Mouse (Mus musculus) embryonic fibroblast, embryonic 13.5 days (primary cell): ENCODE measurements around the gene E130208F15Rik. TPM values are rescaled to one million over a fixed set of nuclear protein-coding genes. Genes with fewer than 3 reads are reported as not detected.

Source experiments
- H3K27ac ChIP-seq: 2 replicates; pipeline ENCODE4 v1.5.1; 2012; ENCODE audit warnings: low read length, control low read depth, inconsistent platforms; ENCODE audit not compliant: insufficient read depth
- H3K4me1 ChIP-seq: 2 replicates; pipeline ENCODE4 v1.6.1; 2011; ENCODE audit warnings: low read length; ENCODE audit not compliant: control insufficient read depth, insufficient read depth
- H3K4me3 ChIP-seq: 2 replicates; pipeline ENCODE4 v1.5.1; 2011; ENCODE audit warnings: mild to moderate bottlenecking, control low read depth, low read length; ENCODE audit not compliant: insufficient read depth
- CTCF ChIP-seq: IDR thresholded peaks from 2 replicates; pipeline ENCODE4 v1.5.1; 2011; ENCODE audit warnings: mild to moderate bottlenecking, control low read depth, low read length, moderate library complexity, borderline replicate concordance; ENCODE audit not compliant: insufficient read depth
- POLR2A ChIP-seq: IDR thresholded peaks from 2 replicates; pipeline ENCODE4 v1.6.1; 2011; ENCODE audit warnings: low read depth, mild to moderate bottlenecking, control low read depth, low read length, moderate library complexity
- polyA plus RNA-seq: library from polyadenylated mRNA; stranded (reverse); fragments of >200 nt; gene quantifications from 2 replicates; pipeline ENCODE4 v1.2.4, GENCODE M21; 2011; ENCODE audit warnings: low read depth; ENCODE audit not compliant: missing spikeins, insufficient read length

Gene E130208F15Rik
- polyA plus RNA-seq, 1 experiment = 0.90 TPM

DNA sequence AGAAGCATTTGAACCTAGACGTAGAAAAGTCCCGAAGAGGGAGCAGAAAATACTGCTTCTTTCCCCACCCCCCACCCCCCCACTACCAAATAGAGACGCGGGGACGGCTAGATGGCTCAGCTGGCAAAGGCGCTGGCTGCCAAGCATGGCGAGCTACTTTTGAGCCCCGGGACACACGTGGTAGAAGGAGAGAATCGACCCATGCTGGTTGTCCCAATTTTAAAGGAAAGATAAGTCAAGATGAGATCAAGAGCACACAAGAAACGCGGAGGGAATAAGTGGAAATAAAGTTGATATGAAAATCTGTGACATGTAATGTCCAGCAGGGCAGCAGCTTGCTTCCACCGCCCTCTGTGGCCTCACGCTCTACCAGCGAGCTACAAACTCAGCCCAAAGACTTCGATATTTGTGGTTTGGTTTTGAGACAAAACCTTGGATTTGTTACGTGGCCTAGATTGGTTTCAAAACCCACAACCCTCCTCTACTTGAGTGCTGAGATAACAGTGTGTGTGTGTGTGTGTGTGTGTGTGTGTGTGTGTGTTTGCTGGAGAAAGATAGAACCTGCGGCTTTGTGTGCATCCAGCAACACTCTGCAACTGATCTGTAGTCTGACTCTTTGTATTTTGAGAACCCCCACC, 11.2 kb downstream of the E130208F15Rik start:
- Histone ChIP-seq H3K4me1 (no peaks in the 10 kb centered on the region), H3K27ac (no peak overlapping the region), H3K4me3 (no peak overlapping the region)
- TF ChIP-seq POLR2A (no peak), CTCF (no peak)

DNA sequence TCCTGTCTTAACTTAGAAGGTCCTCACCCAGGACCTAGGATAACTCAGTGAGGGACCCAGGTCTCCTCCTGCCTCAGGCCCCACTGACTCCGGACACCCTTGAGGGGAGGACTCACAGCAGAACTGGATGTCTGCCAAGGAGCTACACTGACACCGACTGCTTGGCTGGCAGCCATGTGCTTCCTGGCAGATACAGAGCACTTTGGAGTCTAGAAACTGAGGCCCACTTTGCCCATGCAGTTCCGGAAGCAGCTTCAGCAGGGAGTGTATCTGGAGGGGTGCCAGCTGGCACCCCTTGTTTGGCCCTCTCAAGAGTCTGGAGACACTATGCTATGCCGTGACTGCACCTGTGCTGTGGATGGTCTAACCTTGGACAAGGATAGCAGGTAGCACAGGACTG, 11.9 kb downstream of the E130208F15Rik start:
- H3K27ac ChIP-seq = no peak overlapping the region
- no peak for TF ChIP-seq POLR2A
- TF ChIP-seq CTCF = no peak
- H3K4me1 ChIP-seq = no peaks in the 10 kb centered on the region
- no peak overlapping the region for H3K4me3 ChIP-seq

DNA sequence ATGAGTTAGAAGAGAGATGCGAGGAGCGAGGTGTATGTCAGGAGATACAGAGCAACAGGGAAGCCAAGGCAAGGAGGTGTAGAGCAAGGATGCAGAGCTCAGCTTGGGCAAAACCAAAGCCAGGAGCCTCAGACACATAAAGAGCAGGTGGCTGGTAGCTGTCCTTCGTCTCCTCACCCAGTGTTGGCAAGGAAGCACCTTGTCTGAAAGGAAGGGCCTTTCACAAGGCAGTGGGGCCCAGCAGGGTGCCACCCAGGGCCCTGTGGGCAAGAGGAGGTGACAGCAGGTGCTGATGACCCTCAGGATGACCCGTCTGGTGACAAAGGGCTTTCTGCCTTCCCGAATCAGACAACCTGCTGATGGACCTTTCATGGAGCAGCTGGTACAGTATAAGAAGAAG, 13.0 kb downstream of the E130208F15Rik start:
- TF ChIP-seq POLR2A = no peak
- TF ChIP-seq CTCF = no peak
- Histone ChIP-seq H3K27ac (no peak overlapping the region), H3K4me1 (no peaks in the 10 kb centered on the region), H3K4me3 (no peak overlapping the region)

DNA sequence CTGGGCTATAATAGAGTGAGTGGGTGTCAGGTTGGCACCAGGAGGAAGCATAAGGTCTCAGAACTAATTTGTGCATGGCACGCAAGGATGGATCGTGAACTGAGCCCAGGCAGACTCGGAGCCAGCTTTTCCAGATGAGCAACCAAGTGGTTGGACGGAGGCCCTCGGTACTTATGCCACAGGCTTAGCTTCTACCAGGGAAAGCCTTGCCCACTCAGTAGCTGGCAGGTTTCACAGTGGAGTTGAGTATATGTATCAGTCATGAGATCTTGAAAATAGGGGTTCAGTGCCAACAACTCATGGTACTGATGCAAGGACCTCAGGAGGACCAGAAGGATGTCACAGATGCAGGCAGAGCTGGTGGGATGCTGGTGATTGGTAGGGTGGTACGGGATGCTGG, 14.1 kb downstream of the E130208F15Rik start:
- Histone ChIP-seq H3K27ac (no peak overlapping the region), H3K4me1 (no peaks in the 10 kb centered on the region), H3K4me3 (no peak overlapping the region)
- no peak for TF ChIP-seq POLR2A
- no peak for TF ChIP-seq CTCF

DNA sequence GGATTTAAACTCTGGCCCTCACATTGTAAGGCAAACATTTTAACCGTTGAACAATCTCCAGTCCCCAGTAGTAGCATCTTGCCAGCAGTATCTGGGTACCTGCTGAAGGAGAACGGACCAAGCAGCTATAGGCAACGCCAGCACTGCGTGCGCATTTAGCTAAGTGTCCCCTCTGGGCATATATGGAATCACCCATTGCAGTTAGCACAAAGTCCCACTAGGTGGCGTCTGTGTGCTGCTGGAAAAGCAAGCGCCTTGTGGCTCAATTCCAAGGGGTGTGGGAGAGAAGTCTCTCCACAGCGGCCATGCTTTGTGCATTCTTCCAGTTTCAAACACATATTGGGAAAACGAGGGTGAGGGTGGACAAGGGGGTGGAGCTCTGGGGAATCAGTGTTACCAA, 14.8 kb downstream of the E130208F15Rik start:
- H3K4me3 ChIP-seq = no peak overlapping the region
- TF ChIP-seq POLR2A (no peak), CTCF (peak; percentile 68; the same call in 1 of the 2 replicates)

DNA sequence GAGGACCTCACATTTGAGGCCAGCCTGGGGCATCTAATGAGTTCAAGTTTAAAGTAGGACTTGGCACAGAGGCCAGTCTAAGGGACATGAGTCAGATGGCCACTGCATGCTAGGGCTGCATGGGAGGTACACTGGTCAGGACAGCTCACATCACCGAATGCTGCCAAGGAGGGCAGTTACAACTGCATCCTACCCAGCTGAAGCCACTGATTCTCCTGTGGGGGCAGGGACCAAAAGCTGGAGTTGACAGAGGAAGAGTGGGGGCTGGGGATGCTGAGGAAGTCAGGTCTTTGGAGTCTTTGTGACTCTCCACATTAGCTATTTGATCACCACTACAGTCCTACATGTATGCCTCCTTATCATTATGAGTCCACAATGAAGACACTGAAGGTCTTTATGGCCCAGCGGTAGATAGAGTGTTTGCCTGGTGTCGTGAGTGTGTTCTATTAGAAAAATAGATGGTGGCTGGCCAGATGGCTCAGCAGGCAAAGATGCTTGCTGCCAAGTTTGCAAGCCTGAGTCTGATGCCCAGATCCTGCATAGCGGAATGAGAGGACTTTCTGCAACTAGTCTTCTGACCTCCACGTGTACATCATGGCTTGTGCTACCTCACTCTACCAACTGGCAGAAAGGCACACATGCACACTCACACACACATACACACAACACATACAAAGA, 18.0 kb downstream of the E130208F15Rik start:
- H3K4me3 ChIP-seq = no peak overlapping the region
- no peak overlapping the region for H3K27ac ChIP-seq
- TF ChIP-seq POLR2A (no peak), CTCF (no peak)
- H3K4me1 ChIP-seq = no peaks in the 10 kb centered on the region

More for the DNA sequence above, 14.8 kb downstream of the E130208F15Rik start:
- no peak overlapping the region for H3K27ac ChIP-seq
- H3K4me1 ChIP-seq = no peaks in the 10 kb centered on the region

DNA sequence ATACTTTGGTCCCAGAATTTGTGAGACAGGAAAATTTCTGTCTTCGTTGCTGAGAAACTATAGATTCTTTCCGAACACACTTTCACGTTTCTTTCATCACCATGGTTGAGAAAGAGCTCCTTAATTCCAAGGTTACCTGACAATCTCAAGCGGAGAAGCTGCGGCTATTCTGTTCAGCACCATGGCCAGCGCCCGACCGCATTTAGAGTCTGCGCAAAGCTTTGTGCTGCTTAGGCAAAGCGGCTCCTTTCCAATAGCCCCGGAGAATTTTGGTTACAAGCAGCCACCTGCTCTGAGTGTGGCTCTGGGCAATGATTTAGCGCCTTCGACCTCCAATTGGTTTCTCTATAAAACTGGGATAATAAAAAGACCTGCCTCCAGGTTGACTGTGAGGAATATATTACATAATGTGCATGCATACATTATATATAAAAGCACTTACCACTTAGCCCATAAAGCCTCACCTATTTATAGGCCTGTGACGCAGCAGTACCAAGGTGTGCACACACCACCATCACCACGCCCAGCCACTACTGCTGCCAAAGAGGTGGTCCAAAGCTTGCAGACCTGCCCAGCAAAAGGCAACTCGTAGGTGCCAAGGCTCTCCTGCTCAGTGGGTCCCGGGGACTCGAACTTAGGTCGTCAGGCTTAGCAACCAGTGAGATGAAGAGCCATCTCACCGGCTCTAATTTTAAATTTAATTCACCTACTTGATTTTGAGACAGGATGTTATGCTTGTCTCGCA, 25.3 kb downstream of the E130208F15Rik start:
- Histone ChIP-seq H3K4me1 (no peaks in the 10 kb centered on the region), H3K27ac (no peak overlapping the region), H3K4me3 (no peak overlapping the region)
- no peak for TF ChIP-seq CTCF
- TF ChIP-seq POLR2A = no peak

DNA sequence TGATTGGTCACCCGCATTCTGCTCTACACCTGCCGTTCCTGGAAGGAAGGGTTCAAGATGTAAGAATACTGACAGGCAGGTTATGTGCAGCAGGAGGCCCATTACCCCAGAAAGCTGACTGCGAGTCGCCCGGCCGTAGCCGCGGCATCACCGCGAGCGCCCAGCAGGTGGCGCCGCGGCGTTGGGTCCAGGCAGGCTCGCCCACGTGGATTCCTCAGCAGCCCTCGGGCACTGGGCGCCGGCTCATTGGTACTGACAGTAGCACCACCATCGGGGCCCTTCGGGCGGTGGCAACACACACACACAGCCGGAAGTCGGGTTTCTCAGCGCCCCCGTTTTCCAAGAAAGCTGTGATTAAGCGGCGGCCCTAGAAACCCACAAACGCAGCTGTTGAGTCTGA, 26.3 kb downstream of the E130208F15Rik start:
- Histone ChIP-seq H3K4me3 (no peak overlapping the region), H3K4me1 (no peaks in the 10 kb centered on the region), H3K27ac (no peak overlapping the region)
- peak; percentile 56 for TF ChIP-seq CTCF
- TF ChIP-seq POLR2A = no peak

DNA sequence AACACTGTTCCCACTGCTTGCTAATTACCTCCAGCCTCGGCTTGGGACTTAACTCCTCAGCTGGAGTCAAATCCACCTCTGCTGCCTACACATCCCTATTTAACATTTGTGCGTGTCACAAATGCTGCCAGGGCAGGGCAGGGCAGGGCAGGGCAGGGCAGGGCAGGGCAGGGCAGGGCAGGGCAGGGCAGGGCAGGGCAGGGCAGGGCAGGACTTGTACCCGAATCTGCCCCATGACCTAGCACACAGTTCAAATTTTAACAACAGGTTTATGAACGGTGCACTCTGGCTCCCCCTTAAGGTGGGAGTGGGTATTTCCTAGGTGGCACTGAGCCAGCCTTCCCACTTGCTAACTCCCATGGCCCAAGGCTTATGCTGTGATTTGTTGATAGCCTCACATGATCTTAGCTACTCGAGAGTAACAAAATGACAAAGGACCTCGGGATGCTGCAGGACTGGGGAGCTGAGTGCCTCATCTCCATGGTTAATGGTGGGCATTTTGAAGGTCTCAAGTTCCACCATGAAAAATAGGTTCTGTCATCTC, 31.8 kb downstream of the E130208F15Rik start:
- H3K4me3 ChIP-seq = no peak overlapping the region
- H3K27ac ChIP-seq = no peak overlapping the region
- no peaks in the 10 kb centered on the region for H3K4me1 ChIP-seq
- TF ChIP-seq CTCF = peak; percentile 37; the same call in 1 of the 2 replicates
- no peak for TF ChIP-seq POLR2A
